Mouse (Mus musculus) midbrain, embryonic 11.5 days (tissue): Measurements from ENCODE around the gene Eif1. TPM values are rescaled to one million over a fixed set of nuclear protein-coding genes. Genes with fewer than 3 reads are reported as not detected.
"Not testable (repeated sequence)": the region's sequence is repeated elsewhere in the genome, so short reads cannot be mapped to it uniquely, and the experiment has no call there.

Experiments
- ATAC-seq: fragments of 200-750 bp; cut with Nextera tagmentation; 2 replicates; pipeline ENCODE4 v1.8.0; 2017; ENCODE audit warnings: moderate TSS enrichment, moderate library complexity; ENCODE audit not compliant: low FRiP score
- DNase-seq: peaks from one replicate; pipeline ENCODE4 v3.0.0; 2015; ENCODE audit warnings: low spot score; ENCODE audit errors: missing footprints
- H3K27ac ChIP-seq: fragments of 300-500 bp; sonication (generic); 2 replicates; pipeline ENCODE4 v1.5.1; 2014; ENCODE audit warnings: low read depth, low read length
- H3K27me3 ChIP-seq: fragments of 300-500 bp; sonication (generic); 2 replicates; pipeline ENCODE4 v1.6.1; 2014; ENCODE audit warnings: mild to moderate bottlenecking, low read length, moderate library complexity, mixed read lengths; ENCODE audit not compliant: control insufficient read depth, insufficient read depth
- H3K36me3 ChIP-seq: fragments of 300-500 bp; sonication (generic); 2 replicates; pipeline ENCODE4 v1.6.1; 2014; ENCODE audit warnings: mild to moderate bottlenecking, low read length, moderate library complexity, mixed read lengths; ENCODE audit not compliant: control insufficient read depth, insufficient read depth
- H3K4me1 ChIP-seq: fragments of 300-500 bp; sonication (generic); 2 replicates; pipeline ENCODE4 v1.6.1; 2014; ENCODE audit warnings: low read length; ENCODE audit not compliant: control insufficient read depth, insufficient read depth
- H3K4me2 ChIP-seq: fragments of 300-500 bp; sonication (generic); 2 replicates; pipeline ENCODE4 v1.6.1; 2014; ENCODE audit warnings: mild to moderate bottlenecking, moderate library complexity
- H3K4me3 ChIP-seq: fragments of 300-500 bp; sonication (generic); 2 replicates; pipeline ENCODE4 v1.5.1; 2014; ENCODE audit warnings: low read depth, low read length
- H3K9ac ChIP-seq: fragments of 300-500 bp; sonication (generic); 2 replicates; pipeline ENCODE4 v1.6.1; 2014; ENCODE audit warnings: low read length
- H3K9me3 ChIP-seq: fragments of 300-500 bp; sonication (generic); 2 replicates; pipeline ENCODE4 v1.6.1; 2016; ENCODE audit warnings: low read length; ENCODE audit not compliant: control insufficient read depth
- WGBS: fragments of 180-500 bp; shearing (Covaris S2); extraction: QIAGEN DNeasy Blood & Tissue Kit; methylation state at CpG from one replicate; pipeline ENCODE4 v1.1.7; 2014; 5-methylcytosine and 5-hydroxymethylcytosine counted together
- polyA plus RNA-seq: library from polyadenylated mRNA; unstranded; fragments of >200 nt; fragmentation: Nextera tagmentation; extraction: Ambion mirVana; gene quantifications from 2 replicates; pipeline ENCODE4 v1.2.1, GENCODE M21; 2014

The Eif1 gene
- polyA plus RNA-seq, 1 experiment from 2014 or later = 1,853 TPM

DNA sequence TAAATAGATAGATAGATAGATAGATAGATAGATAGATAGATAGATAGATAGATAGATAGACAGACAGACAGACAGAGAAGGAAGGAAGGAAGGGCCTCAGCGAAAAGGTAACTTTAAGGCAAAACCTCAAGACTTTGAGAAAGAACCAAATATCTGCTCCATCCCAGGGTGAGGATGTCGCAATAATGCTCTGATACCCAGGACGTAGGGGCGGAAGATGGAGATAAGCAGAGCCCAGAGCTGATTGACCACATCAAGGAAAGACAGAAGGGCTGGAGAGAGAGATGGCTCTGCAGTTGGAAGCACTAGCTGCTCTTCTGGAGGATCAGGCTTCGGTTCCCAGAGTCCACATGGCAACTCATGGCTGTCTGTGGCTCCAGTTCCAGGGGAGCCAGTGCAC is 18.4 kb upstream of the Eif1 start:
- DNase-seq = no peak
- H3K27ac ChIP-seq = no peak overlapping the region
- ATAC-seq = no peak
- H3K9me3 ChIP-seq = no peaks in the 10 kb centered on the region
- H3K36me3 ChIP-seq = no peaks in the 10 kb centered on the region
- H3K4me2 ChIP-seq = no peak overlapping the region
- no peak overlapping the region for H3K4me3 ChIP-seq
- WGBS = 94% methylated on average over 5 of the region's 5 CpGs
- H3K4me1 ChIP-seq = no peaks in the 10 kb centered on the region
- no peaks in the 10 kb centered on the region for H3K27me3 ChIP-seq
- no peak overlapping the region for H3K9ac ChIP-seq

DNA sequence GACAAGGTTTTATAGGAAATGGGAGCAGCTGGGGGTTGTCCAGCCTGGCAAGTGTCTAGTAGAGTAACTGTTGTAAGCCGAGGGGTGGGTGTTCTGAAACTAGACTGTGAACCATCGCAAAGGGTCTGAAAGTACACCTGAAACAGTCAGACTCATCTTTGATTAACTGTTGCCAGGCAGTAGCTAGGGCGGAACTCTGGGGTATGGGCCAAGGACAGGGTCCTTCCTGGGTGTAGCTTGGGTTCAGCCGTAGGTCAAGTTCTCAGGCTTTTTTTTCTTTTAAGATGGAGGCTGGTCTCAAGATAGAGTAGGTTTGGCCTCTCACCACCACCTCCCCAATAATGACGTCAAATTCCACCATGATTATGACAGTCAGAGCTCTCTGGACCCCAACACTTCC is 11.8 kb upstream of the Eif1 start:
- ATAC-seq = no peak
- 91% methylated on average over 5 of the region's 5 CpGs for WGBS

DNA sequence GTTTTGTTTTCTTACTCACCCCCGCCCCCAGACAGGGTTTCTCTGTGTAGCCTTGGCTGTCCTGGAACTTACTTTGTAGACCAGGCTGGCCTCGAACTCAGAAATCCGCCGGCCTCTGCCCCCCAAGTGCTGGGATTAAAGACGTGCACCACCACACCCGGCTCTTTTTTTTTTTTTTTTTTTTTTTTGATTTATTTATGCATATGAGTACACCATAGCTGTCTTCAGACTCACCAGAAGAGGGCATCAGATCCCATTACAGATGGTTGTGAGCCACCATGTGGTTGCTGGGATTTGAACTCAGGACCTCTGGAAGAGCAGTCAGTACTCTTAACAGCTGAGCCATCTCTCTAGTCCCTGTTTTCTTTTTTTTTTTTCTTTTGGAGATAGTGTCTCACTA is 11.0 kb upstream of the Eif1 start:
- not testable (repeated sequence) for H3K36me3 ChIP-seq, H3K9ac ChIP-seq, H3K27ac ChIP-seq, DNase-seq, H3K4me2 ChIP-seq, H3K4me1 ChIP-seq, H3K4me3 ChIP-seq, H3K9me3 ChIP-seq, ATAC-seq, H3K27me3 ChIP-seq
- 92% methylated on average over 5 of the region's 6 CpGs for WGBS

More for the DNA sequence above, 11.8 kb upstream of the Eif1 start:
- H3K27ac ChIP-seq = no peak overlapping the region
- H3K4me3 ChIP-seq = no peak overlapping the region
- no peaks in the 10 kb centered on the region for H3K4me1 ChIP-seq
- no peak overlapping the region for H3K4me2 ChIP-seq
- no peak overlapping the region for H3K9ac ChIP-seq
- no peaks in the 10 kb centered on the region for H3K9me3 ChIP-seq
- no peaks in the 10 kb centered on the region for H3K36me3 ChIP-seq
- DNase-seq = no peak
- H3K27me3 ChIP-seq = no peaks in the 10 kb centered on the region

DNA sequence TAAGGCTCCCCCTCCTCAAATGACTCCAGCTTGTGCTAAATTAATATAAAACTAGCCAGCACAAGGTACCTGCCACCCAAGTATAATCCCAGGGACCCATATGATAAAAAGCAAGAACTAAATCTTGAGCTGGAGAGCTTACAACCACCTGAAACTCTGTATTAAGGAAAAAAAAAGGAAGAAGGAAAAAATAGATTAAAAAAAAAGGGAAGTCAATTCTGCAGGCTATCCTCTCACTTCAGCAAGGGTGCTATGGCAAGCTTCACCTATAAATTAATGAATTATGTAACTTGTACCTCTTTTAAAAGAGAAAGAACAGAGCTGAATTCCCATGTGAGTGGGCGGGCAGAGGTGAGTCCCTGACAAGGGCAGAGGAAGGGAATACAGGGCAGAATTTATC is 8.0 kb upstream of the Eif1 start:
- WGBS = 78% methylated on average over 1 of the region's 1 CpGs
- H3K27ac ChIP-seq = no peak overlapping the region
- H3K4me1 ChIP-seq = no peaks in the 10 kb centered on the region
- H3K4me2 ChIP-seq = no peak overlapping the region
- DNase-seq (no peak), ATAC-seq (no peak)
- no peaks in the 10 kb centered on the region for H3K36me3 ChIP-seq
- no peaks in the 10 kb centered on the region for H3K27me3 ChIP-seq
- no peaks in the 10 kb centered on the region for H3K9me3 ChIP-seq
- no peak overlapping the region for H3K9ac ChIP-seq
- H3K4me3 ChIP-seq = no peak overlapping the region

DNA sequence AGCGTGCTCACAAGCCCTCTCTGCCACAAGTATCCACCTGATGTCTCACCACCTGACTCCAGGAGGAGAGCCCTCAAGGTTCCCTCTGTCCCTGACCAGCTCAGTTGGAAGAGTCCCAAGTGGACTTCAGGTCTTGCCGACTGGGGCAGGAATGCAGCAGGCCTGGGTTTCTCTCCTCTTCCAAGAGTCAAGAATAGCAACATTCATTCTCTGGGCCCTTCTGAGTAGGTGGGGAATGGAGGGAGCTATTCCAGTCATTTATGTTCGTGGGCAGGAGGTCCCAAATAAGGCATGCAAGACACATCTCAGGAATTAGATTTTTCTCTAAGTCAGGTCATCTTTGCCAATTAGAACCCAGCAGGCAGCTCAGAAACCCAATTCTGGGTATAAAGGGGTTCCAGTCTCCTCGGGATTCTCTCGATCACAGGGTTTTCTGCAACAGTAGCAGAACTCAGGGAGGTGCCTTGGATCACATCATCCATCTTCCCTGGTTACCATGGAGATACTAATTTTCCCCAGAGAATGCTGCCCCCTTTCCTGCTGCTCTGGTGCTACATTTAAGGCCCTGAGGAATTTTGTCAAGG is 7.5 kb upstream of the Eif1 start:
- WGBS = 34% methylated on average over 5 of the region's 5 CpGs
- no peaks in the 10 kb centered on the region for H3K36me3 ChIP-seq
- DNase-seq = no peak
- no peak overlapping the region for H3K9ac ChIP-seq
- no peaks in the 10 kb centered on the region for H3K9me3 ChIP-seq
- H3K27me3 ChIP-seq = no peaks in the 10 kb centered on the region
- no peaks in the 10 kb centered on the region for H3K4me1 ChIP-seq
- no peak overlapping the region for H3K4me3 ChIP-seq
- H3K4me2 ChIP-seq = no peak overlapping the region
- no peak for ATAC-seq
- no peak overlapping the region for H3K27ac ChIP-seq

DNA sequence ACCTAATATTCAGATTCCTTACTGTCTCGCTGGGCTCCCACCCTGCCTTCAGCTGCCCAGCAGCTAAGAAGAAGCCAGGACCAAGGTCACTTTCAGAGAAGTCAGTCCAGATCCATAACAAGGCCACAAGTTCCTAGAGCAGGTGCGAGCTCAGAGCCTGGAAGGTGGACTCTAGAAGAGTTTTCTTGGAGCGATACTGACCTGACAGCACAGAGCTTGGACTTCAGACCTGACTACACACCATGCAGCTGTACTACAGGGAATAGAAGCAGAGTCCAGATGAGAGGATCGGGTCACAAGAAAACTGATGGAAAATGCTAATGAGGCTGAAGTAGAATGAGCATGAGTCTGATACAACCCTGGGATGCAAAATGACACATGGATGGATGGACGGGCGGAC is 6.3 kb upstream of the Eif1 start:
- 90% methylated on average over 6 of the region's 6 CpGs for WGBS
- ATAC-seq (no peak), DNase-seq (no peak)
- Histone ChIP-seq H3K4me1 (no peaks in the 10 kb centered on the region), H3K27ac (no peak overlapping the region), H3K9me3 (no peaks in the 10 kb centered on the region), H3K4me3 (no peak overlapping the region), H3K9ac (no peak overlapping the region), H3K4me2 (no peak overlapping the region), H3K36me3 (no peaks in the 10 kb centered on the region), H3K27me3 (no peaks in the 10 kb centered on the region)

DNA sequence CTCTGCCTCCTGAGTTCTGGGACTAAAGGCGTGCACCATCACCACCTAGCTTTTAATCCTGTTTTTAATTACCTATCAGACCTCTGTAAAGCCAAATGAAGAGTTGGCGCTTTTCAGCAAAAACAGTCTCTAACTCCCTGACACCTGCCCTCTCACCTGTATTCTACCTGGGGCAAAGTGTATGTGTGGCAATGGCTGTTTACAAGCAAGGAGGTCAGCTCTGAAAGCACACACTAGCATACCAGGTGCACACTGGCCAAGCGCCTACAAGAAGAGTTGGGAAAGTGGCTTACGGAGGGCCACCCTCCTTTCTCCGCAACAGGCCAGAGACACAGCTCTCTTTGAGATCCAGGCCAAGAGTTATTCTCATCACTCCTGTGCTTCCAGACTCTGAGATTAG is 4.2 kb upstream of the Eif1 start:
- no peak for ATAC-seq
- Histone ChIP-seq H3K27ac (no peak overlapping the region), H3K9ac (no peak overlapping the region), H3K4me1 (no peaks in the 10 kb centered on the region), H3K4me2 (no peak overlapping the region), H3K9me3 (no peaks in the 10 kb centered on the region), H3K36me3 (no peaks in the 10 kb centered on the region), H3K4me3 (no peak overlapping the region), H3K27me3 (no peaks in the 10 kb centered on the region)
- no peak for DNase-seq
- 92% methylated on average over 5 of the region's 5 CpGs for WGBS

DNA sequence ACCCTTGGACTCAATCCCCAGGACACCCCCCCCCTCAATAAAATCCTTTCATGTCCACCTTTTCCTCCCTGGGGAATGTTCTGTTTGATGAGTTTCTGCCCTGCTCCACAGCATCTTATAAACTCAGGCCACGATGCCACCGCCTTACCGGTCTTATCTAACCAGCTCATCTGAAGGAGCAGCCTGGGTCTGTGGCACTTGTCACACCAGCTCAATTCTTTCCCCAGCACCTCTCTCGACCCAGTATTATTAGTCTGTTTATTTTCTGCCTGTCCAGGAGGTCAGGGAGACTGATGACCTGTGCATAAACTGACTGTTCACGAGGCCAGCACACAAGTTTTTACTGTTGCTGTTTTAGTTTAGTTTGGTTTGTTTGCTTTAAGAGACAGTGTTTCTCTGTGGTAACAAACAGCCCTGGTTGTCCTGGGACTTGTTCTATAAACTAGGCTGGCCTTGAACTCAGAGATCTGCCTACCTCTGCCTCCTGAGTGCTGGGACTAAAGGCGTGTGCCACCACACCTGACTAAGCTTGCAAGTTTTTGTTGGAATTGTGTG is 1.8 kb upstream of the Eif1 start:
- Histone ChIP-seq H3K9me3 (no peaks in the 10 kb centered on the region), H3K27me3 (no peaks in the 10 kb centered on the region), H3K9ac (no peak overlapping the region), H3K27ac (no peak overlapping the region), H3K4me3 (no peak overlapping the region), H3K4me1 (peaks cover 3% of the 10 kb centered on the region; the same call in 1 of the 2 replicates), H3K4me2 (no peak overlapping the region), H3K36me3 (peaks cover 11% of the 10 kb centered on the region)
- WGBS = 75% methylated on average over 6 of the region's 6 CpGs
- ATAC-seq = no peak
- no peak for DNase-seq

DNA sequence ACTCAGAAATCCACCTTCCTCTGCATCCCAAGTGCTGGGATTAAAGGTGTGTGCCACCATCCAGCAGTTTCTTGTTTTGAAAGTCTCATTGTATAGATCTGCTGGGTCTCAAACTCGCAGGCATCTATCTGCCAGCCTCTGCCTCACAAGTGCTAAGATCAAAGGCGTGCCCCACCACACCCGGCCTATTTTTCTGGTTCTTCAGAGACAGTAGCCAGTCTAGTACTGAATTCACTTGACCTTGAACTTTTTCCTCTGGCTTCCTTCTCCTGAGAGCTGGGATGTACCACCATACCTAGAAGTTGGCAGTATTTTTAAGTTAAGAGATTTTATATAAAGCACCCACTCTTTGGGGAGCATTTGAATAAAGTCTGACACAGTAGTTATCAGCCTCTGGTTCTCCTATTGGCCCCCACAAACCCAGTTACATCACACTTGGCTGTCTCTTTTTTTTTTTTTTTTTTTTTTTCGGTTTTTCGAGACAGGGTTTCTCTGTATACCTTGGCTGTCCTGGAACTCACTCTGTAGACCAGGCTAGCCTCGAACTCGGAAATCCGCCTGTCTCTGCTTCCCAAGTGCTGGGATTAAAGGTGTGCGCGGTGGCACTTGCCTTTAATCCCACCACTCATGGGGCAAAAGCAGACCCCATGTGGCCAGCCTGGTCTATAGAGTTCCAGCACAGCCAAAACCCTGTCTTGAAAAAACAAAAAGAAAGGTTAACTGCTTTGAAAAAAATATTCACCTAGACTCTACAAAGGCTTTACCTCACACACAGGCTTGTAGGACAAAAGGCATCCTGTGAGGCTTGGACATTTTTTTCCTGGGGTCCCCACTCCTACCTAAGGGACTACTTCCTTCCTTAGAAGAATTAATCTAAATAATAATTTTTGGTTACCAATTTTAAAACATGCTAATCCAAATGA is 895 bp upstream of the Eif1 start:
- H3K9me3 ChIP-seq = no peaks in the 10 kb centered on the region
- peak overlapping the region; percentile 90 for H3K4me3 ChIP-seq
- peak overlapping the region; percentile 54 for H3K9ac ChIP-seq
- H3K4me1 ChIP-seq = peaks cover 3% of the 10 kb centered on the region; the same call in 1 of the 2 replicates
- no peaks in the 10 kb centered on the region for H3K27me3 ChIP-seq
- DNase-seq = no peak
- H3K36me3 ChIP-seq = peaks cover 11% of the 10 kb centered on the region
- no peak overlapping the region; the same call in 1 of the 2 replicates for H3K27ac ChIP-seq
- H3K4me2 ChIP-seq = peak overlapping the region; percentile 53
- peak; percentile 10 for ATAC-seq
- WGBS = 88% methylated on average over 10 of the region's 10 CpGs
